Mouse (Mus musculus) CH12.LX (cell line): Measurements from ENCODE around the gene Btg1-ps1.

Experiments
- PAX5 ChIP-seq: IDR thresholded peaks from 2 replicates; pipeline ENCODE4 v1.6.1; 2012; ENCODE audit warnings: low read length, inconsistent platforms, mixed read lengths
- POLR2A ChIP-seq: IDR thresholded peaks from 2 replicates; pipeline ENCODE4 v1.6.1; 2011; ENCODE audit warnings: low read depth, mild to moderate bottlenecking, improper control_type of control experiment, low read length

DNA sequence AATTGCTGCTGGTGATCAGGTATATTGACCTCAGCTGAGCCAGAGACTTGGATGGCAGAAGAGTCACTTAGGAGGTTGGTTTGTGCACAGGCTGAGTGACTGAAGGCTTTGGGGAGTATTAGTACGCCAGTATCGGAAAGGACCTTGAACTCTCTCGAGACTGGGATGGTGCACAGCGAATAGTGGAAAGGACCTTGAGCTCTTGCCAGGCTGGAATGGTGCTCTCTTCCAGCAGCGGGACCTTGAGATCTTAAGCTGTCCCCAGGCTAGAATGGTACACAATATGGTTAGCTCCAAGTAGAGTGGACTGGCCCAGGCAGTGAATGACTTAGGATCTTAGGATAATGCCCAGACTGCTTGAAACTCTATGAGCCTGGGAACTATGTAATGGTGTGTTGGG lies 21.1 kb upstream of the Btg1-ps1 start:
- TF ChIP-seq POLR2A = no peak
- TF ChIP-seq PAX5 = no peak
